Mouse (Mus musculus): ENCODE measurements at regions not wholly inside any gene's neighbourhood (a gene's known extent, or its start where the extent isn't known, plus 50 kb on each side); places are given as distances from the start of the nearest gene placed in this dataset.

- Histone ChIP-seq H3K9ac (ENCODE audit: insufficient read depth, low read depth) (no peak overlapping the region), H3K27ac (ENCODE audit: insufficient read depth, low read depth) (no peak overlapping the region), H3K27me3 (replicated peaks) (no peaks in the 10 kb centered on the region), H3K4me1 (ENCODE audit: control insufficient read depth in 1 of 2, insufficient read depth in 2 of 2) (no peaks in the 10 kb centered on the region), H3K4me2 (ENCODE audit: insufficient read depth, low read depth, poor library complexity, severe bottlenecking) (no peak overlapping the region), H3K9me3 (replicated peaks; ENCODE audit: low read length) (no peaks in the 10 kb centered on the region), H3K36me3 (replicated peaks in 1 of 2; ENCODE audit: control insufficient read depth in 1 of 2, insufficient read depth in 1 of 2, low read length in 1 of 2) (no peaks in the 10 kb centered on the region), H3K79me2 (replicated peaks; ENCODE audit: control insufficient read depth, extremely low read depth, insufficient read depth, poor library complexity, severe bottlenecking) (no peaks in the 10 kb centered on the region), H3K4me3 (replicated peaks in 1 of 3; ENCODE audit: low read depth in 2 of 3, low read length in 2 of 3, poor library complexity in 1 of 3) (no peak overlapping the region)
- TF ChIP-seq KAT2A (IDR thresholded peaks at IDR 0.05; ENCODE audit: insufficient replicate concordance, low read length) (no peak), JUN (IDR thresholded peaks at IDR 0.05; ENCODE audit: insufficient read depth, low read depth, low read length) (no peak), RCOR1 (conservative IDR thresholded peaks at IDR 0.05; ENCODE audit: low read depth, low read length) (no peak), MEF2A (IDR thresholded peaks at IDR 0.05; ENCODE audit: borderline replicate concordance, low read depth, low read length) (no peak), USF2 (conservative IDR thresholded peaks at IDR 0.05; ENCODE audit: low read depth, low read length) (no peak), IRF4 (IDR thresholded peaks at IDR 0.05; ENCODE audit: low read depth, low read length) (no peak)
- in situ Hi-C loops (cut with MboI; ENCODE audit: low pct_ligation_motif_present, low pct_unique_long_range_greater_than_20kb, low sequenced_read_pairs) = no loop called here
- no peak for DNase-seq (ENCODE audit: extremely low read depth)
- dilution Hi-C loops (cut with MboI; ENCODE audit: extremely low pct_ligation_motif_present, extremely low pct_unique_long_range_greater_than_20kb, low sequenced_read_pairs) = no loop called here
Measured at GRCm38 (mm10) chr9:32046791-32047190, 69.1 kb upstream of the Arhgap32 start.

- Histone ChIP-seq H3K9me3 (replicated peaks; ENCODE audit: low read length) (no peaks in the 10 kb centered on the region), H3K4me1 (ENCODE audit: control insufficient read depth in 1 of 2, insufficient read depth in 2 of 2) (no peaks in the 10 kb centered on the region), H3K4me2 (ENCODE audit: insufficient read depth, low read depth, poor library complexity, severe bottlenecking) (no peak overlapping the region), H3K36me3 (replicated peaks in 1 of 2; ENCODE audit: control insufficient read depth in 1 of 2, insufficient read depth in 1 of 2, low read length in 1 of 2) (no peaks in the 10 kb centered on the region), H3K79me2 (replicated peaks; ENCODE audit: control insufficient read depth, extremely low read depth, insufficient read depth, poor library complexity, severe bottlenecking) (no peaks in the 10 kb centered on the region), H3K27ac (ENCODE audit: insufficient read depth, low read depth) (no peak overlapping the region), H3K27me3 (replicated peaks) (no peaks in the 10 kb centered on the region), H3K4me3 (replicated peaks in 1 of 3; ENCODE audit: low read depth in 2 of 3, low read length in 2 of 3, poor library complexity in 1 of 3) (no peak overlapping the region), H3K9ac (ENCODE audit: insufficient read depth, low read depth) (no peak overlapping the region)
- no peak for DNase-seq (ENCODE audit: extremely low read depth)
- in situ Hi-C loops (cut with MboI; ENCODE audit: low pct_ligation_motif_present, low pct_unique_long_range_greater_than_20kb, low sequenced_read_pairs) (no loop called here), dilution Hi-C loops (cut with MboI; ENCODE audit: extremely low pct_ligation_motif_present, extremely low pct_unique_long_range_greater_than_20kb, low sequenced_read_pairs) (no loop called here)
- TF ChIP-seq ZMIZ1 (IDR thresholded peaks at IDR 0.05; ENCODE audit: low read depth, low read length) (no peak), USF1 (IDR thresholded peaks at IDR 0.05; ENCODE audit: low read depth, low read length) (no peak), POLR2A (IDR thresholded peaks at IDR 0.05; ENCODE audit: low read depth, low read length) (no peak), UBTF (IDR thresholded peaks at IDR 0.05; ENCODE audit: low read depth, low read length) (no peak), RAD21 (IDR thresholded peaks at IDR 0.05; ENCODE audit: low read depth, low read length) (no peak), MEF2A (IDR thresholded peaks at IDR 0.05; ENCODE audit: borderline replicate concordance, low read depth, low read length) (no peak), MYC (IDR thresholded peaks at IDR 0.05; ENCODE audit: low read depth, low read length) (no peak), MXI1 (IDR thresholded peaks at IDR 0.05; ENCODE audit: low read depth, low read length) (no peak), ZKSCAN1 (IDR thresholded peaks at IDR 0.05; ENCODE audit: borderline replicate concordance, low read depth, low read length) (no peak), ZNF384 (IDR thresholded peaks at IDR 0.05; ENCODE audit: low read depth, low read length) (no peak), NRF1 (IDR thresholded peaks at IDR 0.05; ENCODE audit: low read depth, low read length) (no peak), E2F4 (IDR thresholded peaks at IDR 0.05; ENCODE audit: insufficient replicate concordance, low read depth, low read length) (no peak), BHLHE40 (IDR thresholded peaks at IDR 0.05; ENCODE audit: low read depth, low read length) (no peak), ZC3H11A (IDR thresholded peaks at IDR 0.05; ENCODE audit: low read depth, low read length) (no peak), TCF12 (IDR thresholded peaks at IDR 0.05; ENCODE audit: low read depth, low read length) (no peak), TBP (conservative IDR thresholded peaks at IDR 0.05; ENCODE audit: low read depth, low read length) (no peak), MAZ (IDR thresholded peaks at IDR 0.05; ENCODE audit: low read depth, low read length) (no peak), USF2 (conservative IDR thresholded peaks at IDR 0.05; ENCODE audit: low read depth, low read length) (no peak)
Measured at GRCm38 (mm10) chr9:32048941-32049340, 67.0 kb upstream of the Arhgap32 start.
